Mouse (Mus musculus) spleen, adult 18-20 months (tissue): Measurements from ENCODE around the gene Nptx1.

Source experiments
- DNase-seq, 2 experiments: peaks; one replicate each; pipeline ENCODE4 v3.0.0; 2022; ENCODE audit warnings: mixed read lengths in 2 of 2

Nptx1 gene

DNA sequence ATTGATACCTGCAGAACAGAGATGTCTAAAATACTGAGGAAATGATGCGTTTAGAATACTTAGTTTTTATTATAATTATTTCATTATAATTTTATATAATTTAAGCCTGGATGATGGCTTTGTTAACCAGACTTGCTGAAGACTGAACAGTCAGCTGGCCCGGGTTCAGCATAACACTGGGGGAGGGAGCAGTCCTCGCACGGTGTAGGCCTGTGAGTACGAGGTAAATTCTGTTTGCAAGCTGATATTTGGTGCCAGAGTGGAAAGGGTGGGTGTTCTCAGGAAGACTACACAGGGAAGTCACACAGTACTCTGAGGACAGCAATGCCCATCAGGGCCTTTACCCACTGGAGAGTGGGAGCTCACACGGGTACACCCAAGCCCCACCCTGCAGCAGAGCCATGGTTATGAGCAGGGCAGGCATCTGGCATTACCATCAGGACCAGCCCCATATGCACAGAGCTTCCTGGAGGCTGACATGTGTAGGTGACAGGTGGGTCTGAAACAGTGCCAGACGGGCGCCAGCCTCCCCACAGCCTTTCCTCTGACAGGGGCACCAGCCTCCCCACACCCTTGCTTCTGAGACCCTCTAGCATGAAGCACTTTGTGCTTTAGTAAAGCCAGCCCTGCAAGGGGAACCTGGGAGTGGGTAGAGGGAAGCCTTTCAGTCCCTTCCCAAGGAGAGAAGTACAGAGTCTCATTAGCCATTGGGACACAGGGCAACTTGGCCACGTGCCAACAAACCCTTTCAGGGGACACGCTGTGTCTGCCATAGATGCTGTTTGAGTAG, 3.2 kb upstream of the Nptx1 start:
- no peak for DNase-seq

DNA sequence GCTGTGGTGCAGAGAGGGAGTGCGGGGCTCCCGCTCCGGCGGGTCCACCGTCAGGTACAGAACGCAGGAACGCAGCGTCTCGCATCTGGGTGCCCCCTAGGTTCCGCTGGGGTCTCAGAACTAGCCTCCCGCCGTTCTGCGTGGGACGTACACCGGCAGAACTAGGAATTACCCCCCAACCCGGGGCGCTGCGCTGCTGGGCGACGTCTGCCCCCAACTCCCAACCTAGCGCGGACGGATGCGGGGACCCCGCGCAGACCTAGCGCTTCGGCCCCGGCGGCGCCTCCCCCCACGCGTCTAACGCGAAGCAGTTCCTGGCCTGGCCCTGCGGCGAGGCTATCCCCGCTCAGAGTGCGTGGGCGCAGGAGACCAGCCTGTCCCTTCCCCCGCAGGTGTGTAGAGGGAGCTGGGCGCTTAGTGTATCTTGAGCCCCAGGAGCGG, 1.8 kb upstream of the Nptx1 start:
- no peak for DNase-seq

DNA sequence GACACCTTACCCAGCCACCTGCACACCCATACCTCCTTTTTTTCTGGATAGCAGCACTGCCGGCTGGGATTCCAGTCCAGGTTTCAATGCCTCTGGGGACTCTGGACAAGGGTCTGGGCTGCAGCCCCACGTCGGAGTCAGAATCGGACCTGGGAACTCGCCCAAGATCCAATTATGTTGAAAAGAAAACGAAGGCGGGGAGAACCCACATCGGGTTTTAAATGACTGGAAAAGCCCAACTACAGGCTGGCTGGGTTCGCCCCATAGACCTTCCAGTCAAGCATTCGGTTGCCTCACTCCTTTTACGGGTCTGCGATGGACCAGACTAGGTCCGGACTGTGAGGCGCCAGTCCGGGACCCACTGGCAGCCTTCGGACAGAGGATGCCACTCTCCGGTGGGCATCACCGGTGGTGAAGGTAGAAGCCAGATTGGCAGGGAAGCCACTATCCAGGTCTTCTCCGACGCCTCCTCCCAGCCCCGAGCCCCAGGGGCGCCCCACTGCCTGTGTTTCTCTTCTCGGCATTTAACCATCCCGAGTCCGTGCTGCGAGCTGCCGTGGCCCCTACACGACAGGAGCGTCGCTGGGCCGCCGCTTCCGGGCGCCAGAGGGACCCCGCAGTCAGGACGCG, 1.3 kb upstream of the Nptx1 start:
- DNase-seq = no peak

DNA sequence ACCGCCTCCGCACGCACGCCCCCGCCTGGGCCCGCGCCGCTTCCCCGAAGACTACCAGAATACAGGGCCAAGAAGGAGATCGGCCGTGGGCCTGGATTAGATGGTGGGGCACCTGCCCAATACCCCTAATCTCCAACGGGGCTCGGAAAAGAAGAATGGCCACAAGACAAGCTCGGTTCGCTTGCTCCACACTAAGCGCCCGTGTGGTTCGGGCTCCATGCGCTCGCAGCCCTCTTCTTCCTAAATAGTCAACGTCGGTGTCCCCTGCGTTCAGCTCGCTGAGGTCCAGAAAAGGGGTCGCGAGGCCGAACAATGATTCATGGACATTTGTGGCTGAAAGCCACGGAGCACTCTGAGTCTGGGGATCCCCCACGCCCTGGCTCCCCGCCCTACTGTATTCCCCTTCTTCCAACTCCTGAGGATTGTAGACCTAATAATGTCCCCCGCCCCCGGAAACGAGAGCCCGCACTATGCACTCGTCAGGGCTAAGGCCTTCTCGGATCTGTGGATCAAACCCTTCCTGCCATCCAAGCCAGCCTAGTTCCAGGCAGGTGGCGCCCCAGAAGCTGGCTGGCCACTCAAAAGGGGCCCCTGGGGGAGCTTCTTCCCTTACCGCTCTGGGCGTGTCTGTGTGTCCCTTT, 518 bp upstream of the Nptx1 start:
- no peak for DNase-seq

DNA sequence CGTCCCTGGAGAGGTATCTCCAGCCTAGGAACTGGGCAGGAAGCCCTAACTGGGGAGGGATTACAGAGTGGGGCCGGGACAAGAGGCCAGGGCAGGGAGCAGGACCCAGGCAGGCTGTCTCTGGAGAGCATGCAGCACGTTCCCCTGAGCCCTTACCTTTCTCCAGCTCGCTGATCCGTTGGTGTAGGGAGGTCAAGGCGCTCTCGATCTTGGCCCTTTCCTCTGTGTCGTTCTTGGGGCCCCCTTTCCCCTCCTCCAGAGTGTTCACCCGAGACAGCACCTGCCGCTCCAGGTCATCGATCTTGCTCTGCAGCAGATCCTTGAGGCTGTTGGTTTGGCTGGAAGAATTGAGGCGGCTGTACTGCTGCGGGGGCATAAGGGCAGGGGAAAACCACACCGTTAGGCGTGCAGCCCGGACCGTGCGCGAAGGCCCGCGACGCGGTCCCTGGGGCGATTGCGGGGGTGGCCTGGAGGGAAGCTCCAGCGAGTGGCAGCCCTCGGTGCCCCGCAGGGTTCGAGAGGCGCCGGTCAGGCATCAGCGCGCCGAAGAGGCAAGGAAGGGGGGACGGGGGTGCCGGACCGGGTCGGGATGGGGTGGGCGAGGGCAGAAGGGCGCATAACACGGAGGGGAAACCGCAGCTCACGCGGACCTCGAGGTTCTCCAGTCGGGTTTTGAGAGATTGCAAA, 914 bp downstream of the Nptx1 start:
- no peak for DNase-seq

DNA sequence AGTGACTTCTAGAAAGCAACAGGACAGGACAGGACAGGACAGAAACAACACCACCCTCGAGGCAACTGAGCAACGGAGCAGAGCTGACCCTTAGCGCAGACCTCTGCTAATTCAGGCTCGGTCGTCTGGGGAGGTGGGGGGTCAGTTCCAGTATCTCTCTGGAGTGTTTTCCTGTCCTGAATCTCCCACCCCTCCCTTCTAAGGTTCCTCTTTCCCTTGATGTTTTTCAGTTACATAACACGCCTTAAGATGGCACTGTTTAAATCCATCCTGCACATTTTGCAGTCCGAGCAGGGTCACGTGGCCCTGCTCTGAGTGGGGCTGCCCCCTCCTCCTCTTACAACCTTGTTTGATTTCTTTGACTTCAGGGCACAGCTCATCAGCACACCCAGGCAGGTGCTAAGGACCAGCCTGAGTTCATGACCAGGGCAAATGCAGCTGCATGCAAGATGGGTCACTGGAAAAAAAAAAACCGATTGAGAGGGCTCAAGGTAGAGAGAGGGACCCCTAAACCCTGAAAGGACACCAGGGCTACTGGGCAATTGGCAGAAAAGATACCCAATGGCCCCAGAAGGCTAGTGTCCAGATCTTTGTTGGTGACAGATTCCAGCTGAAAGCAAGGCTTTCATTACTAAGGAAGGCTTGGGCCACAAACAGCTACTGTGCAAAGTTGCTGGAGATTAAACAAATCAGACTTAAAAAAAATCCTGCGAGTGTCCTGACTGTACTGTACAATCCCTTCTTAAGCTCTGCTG, 1.6 kb downstream of the Nptx1 start:
- no peak for DNase-seq

DNA sequence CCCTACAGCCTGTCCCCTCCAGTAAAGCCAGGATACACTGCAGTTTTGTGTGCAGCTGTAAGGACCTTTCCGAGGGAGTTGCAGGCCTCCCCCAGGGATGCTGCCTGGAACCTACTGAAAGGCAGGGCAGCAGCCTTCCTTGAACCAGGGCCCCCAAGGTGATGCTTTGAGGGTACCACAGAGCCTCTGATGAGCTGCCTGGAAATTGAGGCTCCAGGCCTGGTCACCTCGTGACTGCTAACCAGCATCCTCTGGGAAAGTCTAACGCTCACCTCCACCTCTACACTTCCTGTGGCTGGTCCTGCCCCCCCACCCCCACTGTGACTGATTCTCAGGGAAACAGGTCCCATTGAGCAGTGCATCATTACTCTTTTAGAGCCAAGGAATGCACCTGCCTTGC, 2.3 kb downstream of the Nptx1 start:
- DNase-seq = no peak

DNA sequence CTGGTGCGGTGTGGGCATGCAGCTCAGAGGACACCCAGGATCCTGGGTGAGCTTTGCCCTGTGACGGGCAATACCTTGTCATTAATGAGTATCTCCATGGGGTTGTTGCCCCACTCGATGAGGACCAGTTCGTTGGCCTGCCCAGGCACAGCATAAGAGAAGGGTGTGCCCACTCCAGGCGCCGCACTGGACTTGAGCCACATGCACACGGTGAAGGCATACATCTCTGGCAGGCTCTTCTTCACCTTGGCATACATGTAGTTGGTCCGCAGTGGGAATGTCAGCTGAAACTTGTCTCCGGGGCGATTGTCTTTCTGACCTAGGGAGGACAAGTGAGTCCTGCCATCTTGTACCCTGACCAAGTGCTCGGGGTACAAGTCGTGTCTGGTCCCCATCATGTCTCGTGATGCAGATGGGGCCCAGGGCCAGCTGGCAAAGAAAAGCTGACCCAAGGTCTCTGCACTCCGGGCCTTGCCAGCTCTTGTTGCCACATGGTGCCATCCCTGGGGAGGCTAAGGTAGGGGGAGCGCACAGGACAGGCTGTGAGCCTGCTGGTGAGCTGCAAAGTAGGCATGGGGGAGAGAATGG, 2.9 kb downstream of the Nptx1 start:
- no peak for DNase-seq

DNA sequence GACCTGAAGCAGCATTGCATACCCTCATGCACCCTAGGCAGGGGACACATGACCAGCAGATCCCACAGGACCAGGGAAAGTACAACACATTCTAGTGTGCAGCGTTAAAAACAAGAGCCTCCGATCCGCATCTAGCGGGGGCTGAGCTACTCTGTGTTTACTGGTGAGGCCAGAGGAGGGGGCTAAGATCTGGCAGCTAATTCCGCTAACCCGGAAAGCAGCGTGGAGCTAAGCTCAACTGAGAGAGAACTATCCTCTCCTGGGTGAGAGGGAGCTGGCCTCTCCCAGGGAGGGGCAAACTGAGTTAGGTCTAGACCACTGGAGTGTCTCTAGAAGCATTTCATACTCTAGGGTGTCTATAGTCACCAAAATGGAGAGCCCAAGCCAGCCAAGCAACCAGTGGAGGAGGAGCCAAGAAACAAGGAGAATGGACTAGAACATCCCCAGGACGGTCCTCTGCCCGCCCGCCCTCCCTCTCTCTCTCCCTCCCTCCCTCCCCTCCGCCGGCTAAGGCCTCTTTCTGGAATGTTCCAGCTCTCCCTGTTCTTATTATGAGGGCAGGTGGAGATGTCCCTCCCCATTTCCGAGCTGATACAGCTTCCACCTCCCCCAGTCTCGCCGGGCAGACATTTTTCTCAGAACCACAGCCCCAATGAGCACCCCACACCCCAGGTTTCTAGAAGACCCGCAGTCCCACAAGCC, 3.6 kb downstream of the Nptx1 start:
- DNase-seq = no peak

DNA sequence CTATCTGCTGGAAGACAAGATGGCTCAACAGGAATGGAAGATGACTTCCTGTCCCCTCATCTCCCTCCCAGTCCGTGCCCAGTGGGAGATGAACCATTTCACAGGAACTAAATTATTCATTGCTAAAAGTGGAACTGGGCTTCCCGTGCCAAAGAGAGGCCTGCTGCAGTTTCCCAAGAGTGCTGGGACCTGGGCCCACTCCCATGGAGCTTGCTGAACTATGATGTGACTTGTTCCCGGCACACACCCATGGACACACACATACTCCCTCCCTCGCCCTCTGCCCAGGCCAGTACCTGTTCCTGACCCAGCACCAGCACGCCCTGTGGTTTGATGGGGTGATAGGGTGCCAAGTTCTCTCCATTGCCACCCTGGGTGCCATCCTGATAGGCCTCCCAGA, 4.7 kb downstream of the Nptx1 start:
- DNase-seq = no peak

DNA sequence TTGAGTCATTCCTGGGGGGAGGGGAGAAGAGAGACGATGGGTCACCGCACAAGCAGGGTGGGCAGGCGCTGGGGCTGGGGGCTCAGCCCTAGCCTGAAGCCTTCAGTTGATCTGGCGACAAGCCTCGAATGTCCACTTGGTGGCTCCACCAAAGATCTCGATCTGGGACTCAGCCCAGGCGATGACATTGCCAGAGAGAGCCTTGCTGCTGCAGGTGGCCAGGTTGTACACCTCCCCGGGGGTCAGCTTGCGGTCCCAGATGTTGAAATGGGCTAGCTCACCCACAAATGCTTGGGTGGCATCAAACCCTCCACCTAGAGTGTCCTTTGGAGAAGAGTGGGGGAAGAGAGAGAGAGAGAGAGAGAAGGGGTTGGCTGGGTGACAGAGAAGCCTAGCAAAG, 5.2 kb downstream of the Nptx1 start:
- DNase-seq = no peak

DNA sequence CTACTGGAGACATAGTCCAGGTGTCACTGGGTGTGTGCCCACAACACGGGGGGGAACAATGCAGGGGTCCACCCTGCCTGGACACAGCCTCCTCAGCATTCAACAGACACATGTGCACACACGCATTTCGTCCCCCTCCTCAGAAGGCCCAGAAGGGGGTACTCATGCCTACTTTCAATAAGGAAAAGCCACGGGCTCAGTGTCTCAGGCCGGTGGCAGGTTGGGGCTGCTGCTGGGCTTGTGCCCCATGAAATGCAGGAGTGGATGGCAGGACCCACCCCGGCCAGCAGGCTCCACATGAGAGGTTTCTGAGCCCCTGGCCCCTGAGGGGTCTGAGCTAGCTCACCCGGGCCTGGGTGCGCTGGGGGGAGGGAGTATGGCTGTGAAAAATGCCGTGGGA, 6.5 kb downstream of the Nptx1 start:
- DNase-seq = no peak

DNA sequence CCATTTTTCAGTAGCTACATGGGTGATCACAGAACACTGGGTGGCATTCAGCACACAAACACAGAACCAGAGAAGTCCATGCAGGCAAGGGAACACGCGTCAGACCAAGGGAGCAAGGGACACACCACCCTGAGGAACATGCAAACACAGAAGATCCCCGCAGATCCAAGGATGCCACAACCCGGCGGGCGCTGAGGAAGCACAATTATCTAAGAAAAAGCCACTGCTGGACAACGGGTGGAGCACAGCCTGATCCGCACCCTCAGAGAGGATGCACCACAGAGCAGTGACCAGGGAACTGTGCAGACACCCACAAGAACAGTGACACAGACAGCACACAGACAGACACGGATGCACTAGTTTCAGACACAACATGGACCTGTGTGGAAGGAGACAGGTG, 7.0 kb downstream of the Nptx1 start:
- DNase-seq = no peak

DNA sequence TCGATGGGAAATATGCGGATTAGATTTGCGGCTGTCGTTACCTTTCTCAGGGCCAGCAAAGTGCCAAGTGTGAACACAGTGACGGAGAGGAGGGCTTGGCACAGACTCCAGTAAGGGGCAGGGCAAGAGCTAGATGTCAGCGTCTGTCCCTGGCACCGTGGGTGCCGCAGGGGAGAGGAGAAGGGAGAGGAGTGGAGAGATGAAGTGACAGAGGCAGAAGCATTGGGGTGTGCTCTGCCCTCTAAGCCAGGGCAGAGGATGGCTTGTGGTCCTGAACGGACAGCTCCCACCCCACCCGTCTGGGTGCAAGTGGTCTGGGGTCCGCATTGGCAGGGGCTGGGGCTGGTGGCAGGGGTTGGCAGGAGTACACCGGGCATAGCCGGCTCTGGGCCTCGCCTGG, 7.6 kb downstream of the Nptx1 start:
- no peak for DNase-seq

DNA sequence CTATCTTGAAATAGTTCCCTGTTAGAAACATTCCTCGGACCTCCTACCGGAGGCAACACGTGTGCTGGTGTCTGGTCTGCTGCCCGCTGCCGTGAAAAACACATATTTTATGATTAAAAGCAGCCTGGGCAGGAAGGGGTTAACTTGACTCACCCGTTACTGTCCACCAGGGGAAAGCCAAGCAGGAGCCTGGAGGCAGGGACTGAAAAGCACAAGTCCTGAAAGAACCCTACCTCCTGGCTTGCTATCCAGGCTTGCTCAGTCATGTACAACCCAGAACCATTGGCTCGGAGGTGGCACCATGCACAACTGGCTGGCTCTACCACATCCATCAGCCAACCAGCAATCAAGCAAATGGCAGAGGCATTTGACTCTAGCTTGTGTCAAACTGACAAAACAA, 13.8 kb downstream of the Nptx1 start:
- DNase-seq = no peak

DNA sequence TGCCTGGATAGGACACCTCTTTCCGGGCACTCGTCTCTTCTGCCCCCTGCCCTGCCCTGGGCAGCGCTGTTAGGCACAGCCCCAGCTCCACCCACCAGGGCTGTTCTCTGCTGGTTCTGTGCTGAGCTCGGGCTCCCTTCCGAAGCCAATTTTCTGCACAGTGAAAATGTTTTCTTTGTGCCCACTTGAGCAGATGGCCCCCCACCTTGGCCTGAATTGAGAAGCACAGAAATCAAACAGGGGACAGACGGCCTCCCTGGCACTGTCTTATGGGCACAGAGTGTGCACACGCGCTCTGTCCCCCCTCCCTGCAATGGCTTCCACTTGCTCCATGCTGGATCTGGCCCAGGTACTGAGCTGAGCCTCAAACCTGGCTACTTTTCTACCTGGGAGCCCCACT, 15.1 kb downstream of the Nptx1 start:
- no peak for DNase-seq

DNA sequence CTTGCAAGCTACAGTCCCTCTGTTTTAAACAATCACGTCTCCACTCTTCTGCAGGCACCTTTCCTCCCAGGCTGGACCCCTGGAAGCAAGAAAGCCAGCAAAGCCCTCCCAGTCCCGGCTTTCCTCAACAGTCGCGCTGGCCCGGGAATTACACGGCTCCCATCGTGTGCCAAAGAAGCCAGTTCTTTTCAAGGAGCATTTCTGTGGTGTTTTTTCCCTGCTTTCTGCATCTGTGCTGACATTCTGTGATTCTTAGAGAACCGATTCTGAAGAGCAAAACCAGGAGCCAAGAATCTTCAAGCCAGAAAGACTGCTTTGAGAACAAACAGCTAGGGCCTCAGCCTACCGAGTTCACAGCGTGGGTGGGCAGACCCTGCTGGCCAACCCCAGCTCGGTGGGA, 18.6 kb downstream of the Nptx1 start:
- DNase-seq = no peak

DNA sequence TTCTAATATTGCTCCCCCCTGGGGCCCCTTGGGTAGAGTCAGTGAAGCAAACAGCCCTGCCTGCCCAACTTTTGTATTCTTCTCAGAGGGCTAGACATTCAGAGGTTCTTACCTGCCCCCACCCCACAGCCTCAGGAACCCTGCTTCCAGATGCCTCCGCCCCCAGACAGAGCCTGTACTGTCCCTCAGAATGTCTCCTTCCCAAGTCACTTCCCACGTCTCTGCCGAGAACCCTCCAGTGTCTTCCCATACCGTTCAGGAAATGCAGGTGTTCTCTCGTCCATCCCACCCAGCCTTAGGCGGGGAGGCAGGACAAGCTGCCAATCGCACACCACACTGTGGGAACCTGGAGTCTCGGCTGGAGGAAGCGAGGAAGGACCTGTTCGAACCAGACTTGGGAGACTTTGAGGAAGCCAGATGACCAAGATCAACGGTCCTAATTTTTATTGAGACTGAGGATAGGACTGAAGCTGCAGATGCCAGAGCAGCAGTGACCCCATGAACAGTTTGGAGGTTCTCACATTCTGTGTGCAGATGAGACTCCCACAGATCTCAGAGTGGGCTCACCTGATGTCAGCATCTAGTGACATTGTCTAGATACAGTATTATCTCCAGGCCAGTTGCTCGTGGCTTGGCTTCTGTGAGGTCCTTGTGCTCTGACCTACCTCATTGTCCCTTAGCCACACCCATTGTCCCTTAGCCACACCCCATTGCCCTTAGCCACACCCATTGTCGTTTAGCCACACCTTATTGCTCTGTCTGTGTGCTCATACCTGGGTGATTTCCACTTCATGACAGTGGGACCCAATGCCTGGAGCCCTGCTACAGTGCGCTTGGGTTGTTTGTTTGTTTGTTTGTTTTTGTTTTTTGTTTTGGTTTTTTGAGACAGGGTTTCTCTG, 21.2 kb downstream of the Nptx1 start:
- DNase-seq = no peak

DNA sequence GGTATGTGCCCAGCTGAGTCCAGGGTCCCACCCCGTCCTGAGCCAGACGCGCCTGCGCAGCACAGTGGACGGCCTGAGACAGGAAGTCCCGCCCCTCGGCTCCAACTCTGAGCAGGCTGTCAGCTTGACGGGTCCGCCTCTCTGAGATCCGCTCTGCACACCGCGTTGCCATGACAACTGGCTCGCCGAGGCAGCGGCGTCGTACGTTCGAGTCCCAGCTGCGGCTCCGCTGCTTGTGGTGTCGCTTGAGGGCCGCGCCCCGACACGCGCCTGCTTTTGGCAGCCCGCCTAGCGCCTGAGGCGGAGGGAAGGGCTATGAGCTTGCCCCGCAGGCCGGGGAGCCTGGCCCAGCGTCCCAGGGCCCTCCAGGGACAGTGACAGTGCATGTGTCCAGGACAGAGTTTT, 23.0 kb downstream of the Nptx1 start:
- peak; percentile 76 to 77 for DNase-seq

DNA sequence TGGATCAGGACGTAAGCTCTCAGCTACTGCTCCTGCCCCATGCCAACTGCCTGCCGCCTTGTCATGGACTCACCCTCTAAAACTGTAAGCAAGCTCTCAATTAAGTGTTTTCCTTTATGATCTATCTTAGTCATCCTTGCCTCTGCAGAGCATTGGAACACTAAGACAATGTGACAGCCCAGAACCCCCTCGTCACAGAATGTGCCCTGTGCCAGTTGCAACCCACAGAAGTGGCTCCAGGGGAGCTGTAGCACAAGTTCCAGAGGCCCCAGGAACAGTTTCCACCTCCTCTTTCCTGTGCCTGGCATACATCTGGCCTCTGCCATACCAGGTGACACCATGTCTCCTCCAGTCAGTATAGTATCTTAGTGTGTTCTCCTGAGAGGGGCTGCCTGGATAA, 24.2 kb downstream of the Nptx1 start:
- no peak for DNase-seq

DNA sequence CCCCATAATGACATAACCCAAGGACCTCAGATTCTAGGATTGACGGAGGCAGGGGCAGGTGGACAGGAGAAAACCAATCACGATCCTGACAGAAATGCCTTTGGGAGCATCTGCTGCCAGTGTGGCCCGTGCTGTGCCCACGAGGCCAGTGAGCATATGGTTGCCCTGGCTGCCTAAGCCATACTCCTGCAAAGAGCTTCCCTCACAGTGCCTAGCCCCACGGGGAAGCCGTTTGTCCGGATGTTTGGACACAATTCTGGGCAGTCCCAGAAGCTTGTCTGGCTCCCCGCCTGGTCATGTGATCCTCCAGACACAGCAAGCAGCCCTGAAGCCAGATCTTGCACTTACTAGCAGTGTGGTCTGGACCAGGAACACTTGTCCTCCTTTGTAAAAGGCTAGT, 24.8 kb downstream of the Nptx1 start:
- no peak for DNase-seq
